Mouse (Mus musculus): ENCODE results near the gene Hoxc11.

The Hoxc11 gene

GRCm38 (mm10) chr15:103005308-103005707 lies 51.1 kb downstream of the Hoxc11 start:
- DNase-seq (ENCODE audit: low spot score in 2 of 2), result no peak

GRCm38 (mm10) chr15:103005797-103006196 lies 51.6 kb downstream of the Hoxc11 start:
- DNase-seq (ENCODE audit: low spot score in 2 of 2), result no peak

- no peak for DNase-seq (ENCODE audit: low spot score in 2 of 2)
Observed at GRCm38 (mm10) chr15:103006326-103006725, 52.1 kb downstream of the Hoxc11 start.
